26 mouse cellular contexts compared by ENCODE assay signal in the genomic region with DNA sequence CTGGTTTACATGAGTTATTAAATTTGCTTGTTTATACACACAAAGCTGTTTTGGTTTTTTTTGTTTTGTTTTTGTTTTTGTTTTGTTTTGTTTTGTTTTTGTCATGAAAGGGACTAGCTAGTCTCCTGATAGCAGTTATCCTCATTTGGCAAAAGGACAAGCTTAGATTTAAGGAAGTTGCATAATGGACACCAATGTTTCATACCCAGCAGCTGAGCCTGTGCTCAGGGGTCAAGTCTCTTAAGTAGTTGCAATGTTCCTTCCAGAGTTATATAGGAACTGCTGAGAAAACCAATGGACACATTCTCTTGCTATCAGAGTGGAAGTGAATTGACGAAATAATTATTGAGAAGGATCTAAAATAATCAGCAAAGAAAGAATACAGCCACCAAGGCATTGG.
"Had no signal": no experiment of that assay in that cellular context is flagged by ENCODE, and none has a peak within 500 bp of the region (broad histone marks: within the 10 kb centered on the region; RNA-seq: fewer than 3 reads in every experiment).

No protein-coding gene starts in this region.

- H3K9me3 ChIP-seq: heart, embryonic 10.5 days; heart, embryonic 12.5 days; hindbrain, embryonic 10.5 days; hindbrain, embryonic 12.5 days; intestine, embryonic 15.5 days; limb, embryonic 10.5 days; limb, embryonic 12.5 days had no signal

- H3K36me3 ChIP-seq: heart, embryonic 10.5 days; heart, embryonic 12.5 days; hindbrain, embryonic 10.5 days; hindbrain, embryonic 12.5 days; intestine, embryonic 15.5 days; limb, embryonic 10.5 days; limb, embryonic 12.5 days had no signal

- H3K27ac ChIP-seq: gastrocnemius, adult 2 months; heart, adult 2 months; heart, embryonic 10.5 days; hindbrain, embryonic 10.5 days; hindbrain, embryonic 12.5 days; hindbrain, embryonic 14.5 days; intestine, embryonic 15.5 days; layer of hippocampus, adult 2 months; left cerebral cortex, adult 2 months; limb, embryonic 10.5 days; limb, embryonic 12.5 days had no signal

- H3K9ac ChIP-seq: heart, embryonic 12.5 days; hindbrain, embryonic 12.5 days; hindbrain, embryonic 14.5 days; intestine, embryonic 15.5 days; limb, embryonic 12.5 days had no signal

- ATAC-seq: hindbrain, embryonic 16.5 days; inflammation-experienced regulatory T-cells, adult 6 months; intestine, embryonic 15.5 days; intestine, postnatal 0 days had no signal

- H3K4me2 ChIP-seq: heart, embryonic 12.5 days; hindbrain, embryonic 12.5 days; hindbrain, embryonic 14.5 days; intestine, embryonic 15.5 days; limb, embryonic 12.5 days had no signal

- H3K27me3 ChIP-seq: heart, embryonic 12.5 days; hindbrain, embryonic 12.5 days; intestine, embryonic 15.5 days; limb, embryonic 12.5 days had no signal

- DNase-seq: gastrocnemius, adult 2 months; gastrocnemius, postnatal 10 days; gastrocnemius, postnatal 25 days; heart, adult 11 months; heart, adult 2 months; heart, postnatal 10 days; heart, postnatal 4 days; kidney, adult 18-20 months; kidney, adult 8-10 months; kidney, postnatal 10 days; kidney, postnatal 25 days; kidney, postnatal 4 days; liver had no signal

- H3K4me1 ChIP-seq: hindbrain, embryonic 10.5 days; hindbrain, embryonic 12.5 days; intestine, embryonic 15.5 days; limb, embryonic 10.5 days; limb, embryonic 12.5 days had no signal

- H3K4me3 ChIP-seq: gastrocnemius, adult 2 months; heart, adult 2 months; heart, embryonic 10.5 days; heart, embryonic 12.5 days; hindbrain, embryonic 10.5 days; hindbrain, embryonic 12.5 days; intestine, embryonic 15.5 days; layer of hippocampus, adult 2 months; left cerebral cortex, adult 2 months; limb, embryonic 10.5 days; limb, embryonic 12.5 days had no signal
